Mouse (Mus musculus): Measurements from ENCODE around the gene Thegl.
"Not testable (repeated sequence)": the region's sequence is repeated elsewhere in the genome, so short reads cannot be mapped to it uniquely, and the experiment has no call there.

Gene Thegl

GRCm38 (mm10) chr5:77015544-77016482, at the start of gene Thegl:
Gene Thegl (plus strand): TSS chr5:77016023.
- CTCF ChIA-PET = no interaction called here

- CTCF ChIA-PET = no interaction called here
Observed at GRCm38 (mm10) chr5:76969250-76969649, 46.6 kb upstream of the Thegl start.

GRCm38 (mm10) chr5:76971115-76971514, 44.7 kb upstream of the Thegl start:
- CTCF ChIA-PET = not testable (repeated sequence)

GRCm38 (mm10) chr5:76973488-76973887, 42.3 kb upstream of the Thegl start:
- CTCF ChIA-PET = interaction anchor here (0.9 kb wide), 1 partner anchor 19 kb away, joined by 3 read pairs; no protein-coding TSS in a partner anchor

GRCm38 (mm10) chr5:76974207-76974553, 41.6 kb upstream of the Thegl start:
- CTCF ChIA-PET = no interaction called here

GRCm38 (mm10) chr5:76974554-76975285, 41.1 kb upstream of the Thegl start, which contains the start of gene Srp72:
Gene Srp72 (plus strand): TSS chr5:76974683.
- CTCF ChIA-PET = no interaction called here

- CTCF ChIA-PET = no interaction called here
Observed at GRCm38 (mm10) chr5:76975736-76976135, 40.1 kb upstream of the Thegl start.

GRCm38 (mm10) chr5:76984015-76984414, 31.8 kb upstream of the Thegl start:
- CTCF ChIA-PET = no interaction called here

- CTCF ChIA-PET = no interaction called here
Observed at GRCm38 (mm10) chr5:76990789-76991188, 25.0 kb upstream of the Thegl start.

- CTCF ChIA-PET = interaction anchor here (1.0 kb wide), 1 partner anchor 66 kb away, joined by 3 read pairs; no protein-coding TSS in a partner anchor
Observed at GRCm38 (mm10) chr5:76993174-76993814, 22.5 kb upstream of the Thegl start.

GRCm38 (mm10) chr5:76998416-76998815, 17.4 kb upstream of the Thegl start:
- CTCF ChIA-PET = no interaction called here

- CTCF ChIA-PET = no interaction called here
Observed at GRCm38 (mm10) chr5:77001192-77001591, 14.6 kb upstream of the Thegl start.

- CTCF ChIA-PET = no interaction called here
Observed at GRCm38 (mm10) chr5:77004051-77004821, 11.6 kb upstream of the Thegl start, which contains the start of gene Arl9. Gene Arl9 (plus strand): TSS chr5:77004055.

- CTCF ChIA-PET = no interaction called here
Observed at GRCm38 (mm10) chr5:77010352-77010751, 5.5 kb upstream of the Thegl start.

- CTCF ChIA-PET = no interaction called here
Observed at GRCm38 (mm10) chr5:77011082-77011481, 4.7 kb upstream of the Thegl start.

- CTCF ChIA-PET = interaction anchor here (0.6 kb wide), 1 partner anchor 27 kb away, joined by 10 read pairs; no protein-coding TSS in a partner anchor
Observed at GRCm38 (mm10) chr5:77013171-77013570, 2.7 kb upstream of the Thegl start.

GRCm38 (mm10) chr5:77028034-77028433, 12.2 kb downstream of the Thegl start:
- CTCF ChIA-PET = no interaction called here

- CTCF ChIA-PET = no interaction called here
Observed at GRCm38 (mm10) chr5:77029735-77030134, 13.9 kb downstream of the Thegl start.

- CTCF ChIA-PET = not testable (repeated sequence)
Observed at GRCm38 (mm10) chr5:77035101-77035500, 19.3 kb downstream of the Thegl start.

GRCm38 (mm10) chr5:77038451-77038850, 22.6 kb downstream of the Thegl start:
- CTCF ChIA-PET = no interaction called here

GRCm38 (mm10) chr5:77039391-77039790, 23.6 kb downstream of the Thegl start:
- CTCF ChIA-PET = no interaction called here

- CTCF ChIA-PET = no interaction called here
Observed at GRCm38 (mm10) chr5:77044362-77044761, 28.5 kb downstream of the Thegl start.
